Mouse (Mus musculus) kidney, embryonic 15.5 days (tissue): ENCODE results near the gene Vezt. TPM values are rescaled to one million over a fixed set of nuclear protein-coding genes. Genes with fewer than 3 reads are reported as not detected.

Source experiments
- ATAC-seq: fragments of 200-750 bp; cut with Nextera tagmentation; replicated peaks from 2 replicates; pipeline ENCODE4 v1.8.0; 2017; ENCODE audit warnings: moderate TSS enrichment; ENCODE audit not compliant: low FRiP score
- H3K27ac ChIP-seq: fragments of 300-500 bp; sonication (generic); 2 replicates; pipeline ENCODE4 v1.5.1; 2015; ENCODE audit warnings: mild to moderate bottlenecking, inconsistent platforms
- H3K27me3 ChIP-seq: fragments of 300-500 bp; sonication (generic); 2 replicates; pipeline ENCODE4 v1.6.1; 2015; ENCODE audit warnings: inconsistent platforms
- H3K36me3 ChIP-seq: fragments of 300-500 bp; sonication (generic); 2 replicates; pipeline ENCODE4 v1.6.1; 2015; ENCODE audit warnings: inconsistent platforms
- H3K4me1 ChIP-seq: fragments of 300-500 bp; sonication (generic); 2 replicates; pipeline ENCODE4 v1.6.1; 2015; ENCODE audit warnings: inconsistent platforms
- H3K4me2 ChIP-seq: fragments of 300-500 bp; sonication (generic); 2 replicates; pipeline ENCODE4 v1.6.1; 2015; ENCODE audit warnings: moderate library complexity, mild to moderate bottlenecking, inconsistent platforms
- H3K4me3 ChIP-seq: fragments of 300-500 bp; sonication (generic); replicated peaks from 2 replicates; pipeline ENCODE4 v1.5.1; 2015; ENCODE audit warnings: mild to moderate bottlenecking, inconsistent platforms
- H3K9ac ChIP-seq: fragments of 300-500 bp; sonication (generic); 2 replicates; pipeline ENCODE4 v1.6.1; 2015; ENCODE audit warnings: mild to moderate bottlenecking, inconsistent platforms
- H3K9me3 ChIP-seq: fragments of 300-500 bp; sonication (generic); replicated peaks from 2 replicates; pipeline ENCODE4 v1.6.1; 2016; ENCODE audit warnings: inconsistent platforms
- WGBS: fragments of 180-500 bp; shearing (Covaris S2); methylation state at CpG from one replicate; pipeline ENCODE4 v1.1.7; 2015; ENCODE audit warnings: mixed read lengths; 5-methylcytosine and 5-hydroxymethylcytosine counted together
- polyA plus RNA-seq: library from polyadenylated mRNA; unstranded; fragments of >200 nt; fragmentation: Nextera tagmentation; extraction: Ambion mirVana; gene quantifications from 2 replicates; pipeline ENCODE4 v1.2.1, GENCODE M21; 2015

Vezt gene
- polyA plus RNA-seq, 1 experiment from 2014 or later, result 23.6 TPM

- no peak for ATAC-seq
- Histone ChIP-seq H3K4me2 (no peak overlapping the region), H3K9me3 (no peaks in the 10 kb centered on the region), H3K27me3 (0 out of 2 replicates have a peak, but pooled peaks cover 6% of the 10 kb centered on the region), H3K9ac (no peak overlapping the region), H3K4me1 (no peaks in the 10 kb centered on the region), H3K4me3 (no peak overlapping the region), H3K27ac (peak overlapping the region; percentile 66), H3K36me3 (no peaks in the 10 kb centered on the region)
- 47% methylated on average over 6 of the region's 6 CpGs for WGBS
These were observed 116.9 kb downstream of the Vezt start for GRCm38 (mm10) chr10:93918701-93919100.

DNA sequence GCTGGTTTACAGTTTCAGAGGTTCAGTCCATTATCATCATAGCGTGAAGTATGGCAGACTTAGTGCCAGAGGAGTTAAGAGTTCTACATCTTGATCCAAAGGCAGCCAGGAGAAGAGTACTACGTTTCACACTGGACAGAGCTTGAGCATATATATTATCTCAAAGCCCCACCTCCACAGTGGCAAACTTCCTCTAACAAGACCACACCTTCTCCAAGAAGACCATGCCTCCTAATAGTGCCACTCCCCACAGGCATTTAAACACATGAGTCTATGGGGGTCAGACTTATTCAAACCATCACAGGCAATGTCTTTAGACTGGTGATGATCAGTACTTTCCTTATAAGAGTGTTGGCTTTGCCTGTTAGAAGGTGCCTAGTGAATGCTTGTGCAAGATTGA lies 117.5 kb downstream of the Vezt start:
- no peaks in the 10 kb centered on the region for H3K36me3 ChIP-seq
- H3K4me2 ChIP-seq, result no peak overlapping the region
- H3K27me3 ChIP-seq, result 0 out of 2 replicates have a peak, but pooled peaks cover 6% of the 10 kb centered on the region
- no peaks in the 10 kb centered on the region for H3K4me1 ChIP-seq
- H3K9me3 ChIP-seq, result no peaks in the 10 kb centered on the region
- 74% methylated on average over 2 of the region's 2 CpGs for whole genome bisulfite sequencing
- H3K9ac ChIP-seq, result no peak overlapping the region
- H3K4me3 ChIP-seq, result no peak overlapping the region
- ATAC-seq, result no peak
- 0 out of 2 replicates have a peak overlapping the region, but pooled peaks have one; percentile 13 for H3K27ac ChIP-seq

GRCm38 (mm10) chr10:93916778-93917177 lies 118.8 kb downstream of the Vezt start:
- Histone ChIP-seq H3K36me3 (no peaks in the 10 kb centered on the region), H3K9me3 (no peaks in the 10 kb centered on the region), H3K27me3 (0 out of 2 replicates have a peak, but pooled peaks cover 6% of the 10 kb centered on the region), H3K9ac (no peak overlapping the region), H3K4me2 (no peak overlapping the region), H3K4me1 (no peaks in the 10 kb centered on the region), H3K27ac (no peak overlapping the region), H3K4me3 (no peak overlapping the region)
- 86% methylated on average over 2 of the region's 2 CpGs for WGBS
- no peak for ATAC-seq

- Histone ChIP-seq H3K27me3 (0 out of 2 replicates have a peak, but pooled peaks cover 6% of the 10 kb centered on the region), H3K27ac (no peak overlapping the region), H3K9me3 (no peaks in the 10 kb centered on the region), H3K4me1 (no peaks in the 10 kb centered on the region), H3K36me3 (no peaks in the 10 kb centered on the region), H3K4me3 (no peak overlapping the region), H3K9ac (no peak overlapping the region), H3K4me2 (0 out of 2 replicates have a peak overlapping the region, but pooled peaks have one; percentile 14)
- WGBS, result 31% methylated on average over 11 of the region's 11 CpGs
- no peak for ATAC-seq
These were observed 119.9 kb downstream of the Vezt start for GRCm38 (mm10) chr10:93915531-93916275.

GRCm38 (mm10) chr10:93913525-93913924 lies 122.1 kb downstream of the Vezt start:
- Histone ChIP-seq H3K9me3 (no peaks in the 10 kb centered on the region), H3K27me3 (0 out of 2 replicates have a peak, but pooled peaks cover 6% of the 10 kb centered on the region), H3K36me3 (no peaks in the 10 kb centered on the region), H3K4me1 (0 out of 2 replicates have a peak, but pooled peaks cover under 1% of the 10 kb centered on the region), H3K27ac (no peak overlapping the region), H3K9ac (no peak overlapping the region), H3K4me3 (no peak overlapping the region), H3K4me2 (no peak overlapping the region)
- ATAC-seq, result no peak
- WGBS, result 90% methylated on average over 5 of the region's 5 CpGs

DNA sequence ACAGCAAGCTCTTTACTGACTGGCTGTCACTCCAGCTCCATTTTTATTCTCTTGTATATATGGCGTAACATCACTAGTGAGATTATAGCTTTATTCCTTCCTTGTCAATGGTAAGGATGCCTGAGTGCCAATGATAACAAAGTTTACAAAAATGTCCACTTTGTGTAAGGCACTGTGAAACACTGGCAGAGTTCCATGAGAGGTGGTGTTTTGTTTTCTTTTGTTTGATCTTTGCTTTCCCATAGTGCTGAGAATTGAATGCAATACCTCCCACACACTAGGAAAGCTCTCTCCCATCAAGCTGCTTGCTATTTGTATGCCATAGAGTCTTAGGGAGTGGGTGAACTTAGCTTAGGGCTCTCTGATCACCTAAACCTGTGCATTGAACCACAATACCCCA lies 122.7 kb downstream of the Vezt start:
- no peak overlapping the region for H3K4me3 ChIP-seq
- H3K27me3 ChIP-seq, result 0 out of 2 replicates have a peak, but pooled peaks cover 6% of the 10 kb centered on the region
- no peaks in the 10 kb centered on the region for H3K36me3 ChIP-seq
- 80% methylated on average over 1 of the region's 1 CpGs for WGBS
- H3K4me2 ChIP-seq, result no peak overlapping the region
- 0 out of 2 replicates have a peak, but pooled peaks cover 3% of the 10 kb centered on the region for H3K4me1 ChIP-seq
- no peaks in the 10 kb centered on the region for H3K9me3 ChIP-seq
- H3K9ac ChIP-seq, result no peak overlapping the region
- no peak overlapping the region for H3K27ac ChIP-seq
- ATAC-seq, result no peak

DNA sequence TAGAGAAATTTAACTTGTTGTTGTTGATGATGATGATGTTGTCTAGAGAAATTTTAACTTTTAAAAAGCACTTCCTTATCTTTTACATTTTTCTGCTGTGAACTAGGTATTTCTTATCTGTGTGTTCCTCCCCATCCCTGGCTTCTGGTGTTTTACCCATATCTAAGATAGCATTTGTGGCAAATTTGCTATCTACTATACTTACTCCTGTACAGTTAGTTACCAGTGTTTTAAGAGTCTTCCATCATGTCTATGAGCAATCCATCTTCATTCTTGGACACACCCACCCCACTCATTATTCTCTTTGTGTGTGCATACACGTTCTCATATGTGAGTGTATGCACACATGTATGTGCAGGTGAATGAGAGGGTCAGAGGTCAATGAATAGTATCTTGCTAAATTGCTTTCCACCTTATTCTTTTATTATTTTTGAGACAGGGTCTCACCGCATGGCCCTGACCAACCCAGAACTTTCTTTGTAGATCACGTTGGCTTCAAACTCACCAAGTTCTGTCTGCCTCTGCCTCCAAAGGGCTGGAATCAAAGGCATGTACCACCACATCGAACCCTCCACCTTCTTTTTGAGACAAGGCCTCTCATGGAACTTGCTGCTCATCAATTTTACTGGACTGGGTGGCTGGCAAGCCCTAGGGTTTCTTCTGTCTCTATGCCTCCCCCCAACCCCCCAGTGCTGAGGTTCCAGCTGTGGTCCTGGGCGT lies 123.3 kb downstream of the Vezt start:
- Histone ChIP-seq H3K4me1 (0 out of 2 replicates have a peak, but pooled peaks cover 3% of the 10 kb centered on the region), H3K4me3 (no peak overlapping the region), H3K36me3 (no peaks in the 10 kb centered on the region), H3K9me3 (no peaks in the 10 kb centered on the region), H3K27ac (no peak overlapping the region), H3K27me3 (0 out of 2 replicates have a peak, but pooled peaks cover 6% of the 10 kb centered on the region), H3K9ac (no peak overlapping the region), H3K4me2 (no peak overlapping the region)
- 87% methylated on average over 5 of the region's 5 CpGs for WGBS
- no peak for ATAC-seq

GRCm38 (mm10) chr10:93911326-93911725 lies 124.3 kb downstream of the Vezt start:
- WGBS, result 77% methylated on average over 5 of the region's 5 CpGs
- Histone ChIP-seq H3K36me3 (no peaks in the 10 kb centered on the region), H3K4me3 (no peak overlapping the region), H3K27me3 (0 out of 2 replicates have a peak, but pooled peaks cover 6% of the 10 kb centered on the region), H3K9me3 (no peaks in the 10 kb centered on the region), H3K4me1 (0 out of 2 replicates have a peak, but pooled peaks cover 3% of the 10 kb centered on the region), H3K9ac (no peak overlapping the region), H3K4me2 (no peak overlapping the region), H3K27ac (no peak overlapping the region)
- no peak for ATAC-seq

GRCm38 (mm10) chr10:93909811-93910446 lies 125.7 kb downstream of the Vezt start:
- Histone ChIP-seq H3K4me2 (no peak overlapping the region), H3K36me3 (no peaks in the 10 kb centered on the region), H3K4me3 (no peak overlapping the region), H3K27ac (no peak overlapping the region), H3K9me3 (no peaks in the 10 kb centered on the region), H3K27me3 (0 out of 2 replicates have a peak, but pooled peaks cover under 1% of the 10 kb centered on the region), H3K9ac (no peak overlapping the region), H3K4me1 (0 out of 2 replicates have a peak, but pooled peaks cover 3% of the 10 kb centered on the region)
- no peak for ATAC-seq
- 74% methylated on average over 5 of the region's 5 CpGs for WGBS

- no peaks in the 10 kb centered on the region for H3K27me3 ChIP-seq
- no peak overlapping the region for H3K4me2 ChIP-seq
- no peaks in the 10 kb centered on the region for H3K36me3 ChIP-seq
- WGBS, result 100% methylated on average over 1 of the region's 1 CpGs
- ATAC-seq, result no peak
- no peak overlapping the region for H3K4me3 ChIP-seq
- no peaks in the 10 kb centered on the region for H3K9me3 ChIP-seq
- H3K4me1 ChIP-seq, result 0 out of 2 replicates have a peak, but pooled peaks cover 3% of the 10 kb centered on the region
- H3K27ac ChIP-seq, result no peak overlapping the region
- H3K9ac ChIP-seq, result no peak overlapping the region
These were observed 126.6 kb downstream of the Vezt start for GRCm38 (mm10) chr10:93909015-93909414.

DNA sequence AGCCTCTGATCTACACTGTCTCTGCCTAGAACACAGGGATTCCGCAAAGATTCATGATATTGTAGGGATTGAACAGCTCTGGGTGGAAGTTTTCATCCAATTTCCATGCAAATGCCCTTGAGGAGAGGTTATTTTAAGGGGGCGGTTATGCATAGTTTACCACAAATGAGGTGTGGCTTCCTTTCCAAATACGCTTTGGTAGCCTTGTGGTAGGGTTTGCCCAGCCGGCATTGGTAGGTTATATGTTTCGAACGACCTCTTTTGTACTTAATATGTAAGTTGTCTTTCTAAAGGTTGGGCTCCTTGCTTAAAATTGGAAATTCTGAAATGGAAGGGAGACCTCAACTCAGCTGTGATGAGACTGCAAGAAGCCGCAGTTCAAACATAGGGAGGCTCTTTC lies 127.1 kb downstream of the Vezt start:
- no peaks in the 10 kb centered on the region for H3K27me3 ChIP-seq
- H3K4me1 ChIP-seq, result 0 out of 2 replicates have a peak, but pooled peaks cover 3% of the 10 kb centered on the region
- 87% methylated on average over 7 of the region's 7 CpGs for WGBS
- H3K4me2 ChIP-seq, result no peak overlapping the region
- H3K9me3 ChIP-seq, result no peaks in the 10 kb centered on the region
- H3K4me3 ChIP-seq, result no peak overlapping the region
- no peak for ATAC-seq
- H3K9ac ChIP-seq, result no peak overlapping the region
- H3K27ac ChIP-seq, result no peak overlapping the region
- H3K36me3 ChIP-seq, result no peaks in the 10 kb centered on the region
